Mouse (Mus musculus): Measurements from ENCODE around the gene Gm1043.

DNA sequence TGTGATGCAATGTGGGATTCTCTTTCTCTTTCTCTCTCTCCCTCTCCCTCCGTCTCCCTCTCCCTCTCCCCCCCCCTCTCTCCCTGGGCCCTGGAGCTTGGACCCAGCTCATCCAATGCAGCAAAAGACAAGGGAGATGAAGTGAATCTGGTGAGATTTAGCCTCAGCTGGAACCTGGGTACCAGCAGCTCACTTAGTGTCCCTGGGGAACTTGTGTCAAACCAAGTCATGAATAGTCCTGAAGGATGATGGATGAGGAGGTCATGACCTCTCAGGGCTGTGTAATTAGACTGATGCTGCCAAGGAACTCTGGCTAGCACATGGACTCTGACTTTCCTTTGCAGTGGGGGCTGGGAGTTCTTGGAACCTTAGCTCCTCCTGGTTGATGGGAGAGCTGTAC is 117.1 kb downstream of the Gm1043 start:
- TF ChIP-seq POLR2A (IDR thresholded peaks at IDR 0.05; ENCODE audit: borderline replicate concordance, extremely low read depth, insufficient read depth, insufficient read length, poor library complexity, severe bottlenecking) (no peak), CTCF (IDR thresholded peaks at IDR 0.05; ENCODE audit: borderline replicate concordance, extremely low read depth, insufficient read depth, insufficient read length) (no peak)

Measured in brain, embryonic 14.5 days (tissue).